Mouse (Mus musculus) thymus, adult 2 months (tissue): ENCODE data around the gene Papolb. TPM values are rescaled to one million over a fixed set of nuclear protein-coding genes. Genes with fewer than 3 reads are reported as not detected.
A peak's percentile ranks its signal among the peaks of the same experiment; 100 is the strongest.

ENCODE experiments used
- DNase-seq: peaks from one replicate; pipeline ENCODE4 v3.0.0; 2021
- H3K27ac ChIP-seq: fragments of 200-500 bp; 2 replicates; pipeline ENCODE4 v1.5.1; 2012; ENCODE audit warnings: low read length, control low read depth; ENCODE audit not compliant: control insufficient read depth, insufficient read depth
- H3K27me3 ChIP-seq: fragments of 200-500 bp; 2 replicates; pipeline ENCODE4 v1.6.1; 2012; ENCODE audit warnings: mild to moderate bottlenecking, low read length, moderate library complexity, mixed read lengths; ENCODE audit not compliant: control insufficient read depth, insufficient read depth
- H3K36me3 ChIP-seq: fragments of 200-500 bp; 2 replicates; pipeline ENCODE4 v1.6.1; 2012; ENCODE audit warnings: mild to moderate bottlenecking, low read length, moderate library complexity; ENCODE audit not compliant: control insufficient read depth, insufficient read depth
- H3K4me1 ChIP-seq: fragments of 200-500 bp; replicated peaks from 2 replicates; pipeline ENCODE4 v1.6.1; 2012; ENCODE audit warnings: low read length; ENCODE audit not compliant: control insufficient read depth, insufficient read depth
- H3K4me3 ChIP-seq: fragments of 200-500 bp; 2 replicates; pipeline ENCODE4 v1.5.1; 2012; ENCODE audit warnings: mild to moderate bottlenecking, low read length, control low read depth, moderate library complexity; ENCODE audit not compliant: control insufficient read depth, insufficient read depth
- CTCF ChIP-seq: fragments of 200-500 bp; IDR thresholded peaks from 2 replicates; pipeline ENCODE4 v1.5.1; 2012; ENCODE audit warnings: mild to moderate bottlenecking, control low read depth, low read length, moderate library complexity, borderline replicate concordance; ENCODE audit not compliant: control insufficient read depth, poor library complexity, insufficient read depth; ENCODE audit errors: extremely low read depth
- POLR2A ChIP-seq: fragments of 200-500 bp; IDR thresholded peaks from 2 replicates; pipeline ENCODE4 v1.6.1; 2012; ENCODE audit warnings: mild to moderate bottlenecking, low read length, control low read depth, moderate library complexity; ENCODE audit not compliant: control insufficient read depth, poor library complexity, insufficient read depth; ENCODE audit errors: extremely low read depth
- WGBS: fragments of 180-500 bp; shearing (Covaris S2); methylation state at CpG from one replicate; pipeline ENCODE4 v1.1.7; 2018; 5-methylcytosine and 5-hydroxymethylcytosine counted together
- polyA plus RNA-seq: library from polyadenylated mRNA; depleted of rRNA; stranded (reverse); fragments of >200 nt; gene quantifications from 2 replicates; pipeline ENCODE4 v1.2.3, GENCODE M21; 2012

Gene Papolb
- polyA plus RNA-seq, 1 experiment: 0.04 TPM

DNA sequence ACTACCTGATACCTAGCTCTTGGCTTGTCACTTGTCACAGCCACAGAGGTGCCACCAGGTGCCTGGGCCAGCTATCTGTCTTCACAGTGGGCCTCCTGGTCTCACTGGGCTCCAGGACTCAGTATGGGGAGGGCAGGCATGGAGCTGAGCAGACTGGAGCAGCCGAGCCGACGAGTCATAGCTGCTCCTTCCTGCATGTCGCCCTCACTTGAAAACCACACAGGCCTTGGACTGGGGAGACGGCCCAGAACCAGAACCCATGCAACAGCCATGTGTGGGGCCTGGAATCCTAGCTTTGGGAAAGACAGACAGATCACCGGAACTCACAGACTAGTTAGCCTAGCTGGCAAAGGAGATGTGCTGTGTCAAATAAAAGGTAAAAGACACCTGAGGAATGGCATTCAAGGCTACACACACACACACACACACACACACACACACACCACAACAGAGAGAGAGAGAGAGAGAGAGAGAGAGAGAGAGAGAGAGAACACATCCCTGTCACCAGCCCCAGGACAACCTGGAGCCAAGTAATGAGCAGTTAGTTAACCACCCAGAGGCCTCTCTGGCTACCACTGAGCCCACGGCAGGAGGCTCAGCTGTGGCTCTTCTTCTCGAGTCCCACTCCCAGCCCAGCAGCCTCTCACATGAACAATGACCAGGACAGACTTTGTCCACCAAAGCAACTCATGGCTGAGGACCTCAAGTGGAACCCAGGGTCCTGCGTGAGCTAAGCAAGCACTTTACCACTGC, 39.7 kb downstream of the Papolb start:
- Histone ChIP-seq H3K27me3 (no peaks in the 10 kb centered on the region), H3K36me3 (no peaks in the 10 kb centered on the region), H3K27ac (no peak overlapping the region), H3K4me1 (no peaks in the 10 kb centered on the region), H3K4me3 (no peak overlapping the region)
- no peak for DNase-seq
- WGBS: 63% methylated on average over 9 of the region's 9 CpGs
- TF ChIP-seq POLR2A (no peak), CTCF (no peak)

DNA sequence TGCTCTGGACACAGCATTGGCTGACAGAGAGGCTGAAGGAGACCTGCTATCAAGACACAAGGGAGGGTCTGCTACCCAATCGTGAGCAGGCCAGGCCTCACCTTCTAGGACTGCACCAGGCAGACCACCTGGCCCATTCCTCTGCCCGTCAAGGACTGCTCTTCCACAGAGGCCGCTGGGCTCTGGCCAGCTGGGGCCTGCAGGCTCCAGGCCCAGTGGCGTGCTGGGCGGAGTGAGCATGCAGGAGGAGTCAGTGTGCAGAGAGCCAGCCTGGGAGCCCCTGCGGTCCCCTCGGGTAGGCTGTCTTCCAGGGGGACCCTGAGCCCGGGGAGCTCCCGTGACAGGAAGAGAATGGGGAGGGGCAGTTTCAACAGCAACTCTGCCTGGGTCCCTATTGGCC, 43.2 kb downstream of the Papolb start:
- TF ChIP-seq CTCF: no peak
- TF ChIP-seq POLR2A: no peak
- Histone ChIP-seq H3K4me3 (no peak overlapping the region), H3K27me3 (no peaks in the 10 kb centered on the region), H3K4me1 (no peaks in the 10 kb centered on the region), H3K36me3 (no peaks in the 10 kb centered on the region), H3K27ac (no peak overlapping the region)
- 84% methylated on average over 9 of the region's 9 CpGs for WGBS
- DNase-seq: no peak

DNA sequence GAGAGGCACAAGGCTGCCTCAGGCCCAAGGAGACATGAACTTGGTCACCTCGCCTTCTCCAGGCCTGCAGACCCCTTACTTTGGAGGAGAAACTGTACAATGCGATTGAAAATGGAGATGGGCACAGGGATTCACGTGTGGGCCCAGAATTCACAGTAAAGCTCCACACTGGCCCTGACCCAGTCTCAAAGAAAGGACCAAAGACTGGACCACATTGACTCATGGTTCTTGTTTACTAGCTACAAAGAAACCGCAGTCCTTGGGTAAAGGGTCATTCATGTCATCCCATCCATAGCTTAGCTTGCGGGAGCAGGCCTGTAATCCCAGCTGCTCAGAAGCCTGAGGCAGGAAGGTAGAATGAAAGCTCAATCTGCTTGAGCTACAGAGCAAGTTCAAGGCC, 46.3 kb downstream of the Papolb start:
- no peak for DNase-seq
- Histone ChIP-seq H3K36me3 (no peaks in the 10 kb centered on the region), H3K4me1 (no peaks in the 10 kb centered on the region), H3K4me3 (no peak overlapping the region), H3K27ac (no peak overlapping the region), H3K27me3 (no peaks in the 10 kb centered on the region)
- no peak for TF ChIP-seq CTCF
- TF ChIP-seq POLR2A: no peak
- 95% methylated on average over 5 of the region's 5 CpGs for WGBS

DNA sequence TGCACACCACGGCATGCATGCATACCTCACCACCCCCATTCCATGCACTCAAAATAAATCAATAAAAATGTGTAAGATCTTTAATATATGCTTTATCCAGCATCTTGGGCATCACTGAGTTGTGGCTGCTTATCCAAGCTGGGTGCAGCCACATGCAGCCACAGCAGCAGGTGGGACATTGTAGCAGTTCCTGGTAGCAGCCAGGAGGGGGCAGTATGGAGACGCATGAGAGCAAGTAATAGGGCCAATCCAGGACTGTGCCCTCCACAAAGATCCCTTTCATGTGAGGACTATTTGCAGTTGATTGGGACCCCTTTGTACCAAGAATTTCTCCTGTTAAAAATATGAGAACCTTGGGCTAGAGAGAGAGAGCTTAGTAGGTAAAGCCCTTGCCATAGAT, 47.4 kb downstream of the Papolb start:
- peak; percentile 50 for DNase-seq
- peak; percentile 69; the same call in 1 of the 2 replicates for TF ChIP-seq CTCF
- no peak for TF ChIP-seq POLR2A
- no peak overlapping the region for H3K27ac ChIP-seq
- no peaks in the 10 kb centered on the region for H3K36me3 ChIP-seq
- H3K4me1 ChIP-seq: no peaks in the 10 kb centered on the region
- H3K27me3 ChIP-seq: no peaks in the 10 kb centered on the region
- H3K4me3 ChIP-seq: no peak overlapping the region
- 74% methylated on average over 2 of the region's 2 CpGs for WGBS

DNA sequence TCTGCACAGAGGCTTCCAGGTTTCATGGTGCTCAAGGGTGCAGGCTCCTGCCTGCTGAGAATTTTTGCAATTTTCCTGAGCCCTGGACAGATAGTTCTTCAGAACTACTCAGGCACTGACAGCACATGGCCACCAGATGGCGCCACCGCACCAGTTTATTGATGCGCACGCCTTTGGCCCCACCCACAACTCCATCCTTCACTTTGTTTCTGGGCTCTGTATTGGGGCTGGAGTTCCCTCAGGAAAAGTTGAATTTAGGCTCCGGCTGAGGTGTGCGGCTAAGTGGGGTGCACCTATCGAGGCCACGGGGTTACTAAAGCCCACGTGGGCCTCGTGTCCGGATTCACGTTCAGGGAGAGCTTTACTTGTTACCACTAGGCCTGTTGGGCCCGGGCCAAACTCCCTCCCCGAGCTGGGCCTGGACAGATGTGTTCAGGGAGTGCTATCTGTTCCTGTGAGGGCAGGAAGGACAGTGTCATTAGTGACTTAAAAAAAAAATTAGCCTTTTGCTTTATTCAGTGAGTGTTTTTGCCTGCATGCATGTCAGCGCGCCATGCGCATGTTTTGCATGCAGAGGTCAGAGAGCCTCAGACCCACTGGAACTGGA, 50.9 kb downstream of the Papolb start:
- no peak overlapping the region for H3K4me3 ChIP-seq
- no peaks in the 10 kb centered on the region for H3K27me3 ChIP-seq
- 45% methylated on average over 17 of the region's 17 CpGs for WGBS

DNA sequence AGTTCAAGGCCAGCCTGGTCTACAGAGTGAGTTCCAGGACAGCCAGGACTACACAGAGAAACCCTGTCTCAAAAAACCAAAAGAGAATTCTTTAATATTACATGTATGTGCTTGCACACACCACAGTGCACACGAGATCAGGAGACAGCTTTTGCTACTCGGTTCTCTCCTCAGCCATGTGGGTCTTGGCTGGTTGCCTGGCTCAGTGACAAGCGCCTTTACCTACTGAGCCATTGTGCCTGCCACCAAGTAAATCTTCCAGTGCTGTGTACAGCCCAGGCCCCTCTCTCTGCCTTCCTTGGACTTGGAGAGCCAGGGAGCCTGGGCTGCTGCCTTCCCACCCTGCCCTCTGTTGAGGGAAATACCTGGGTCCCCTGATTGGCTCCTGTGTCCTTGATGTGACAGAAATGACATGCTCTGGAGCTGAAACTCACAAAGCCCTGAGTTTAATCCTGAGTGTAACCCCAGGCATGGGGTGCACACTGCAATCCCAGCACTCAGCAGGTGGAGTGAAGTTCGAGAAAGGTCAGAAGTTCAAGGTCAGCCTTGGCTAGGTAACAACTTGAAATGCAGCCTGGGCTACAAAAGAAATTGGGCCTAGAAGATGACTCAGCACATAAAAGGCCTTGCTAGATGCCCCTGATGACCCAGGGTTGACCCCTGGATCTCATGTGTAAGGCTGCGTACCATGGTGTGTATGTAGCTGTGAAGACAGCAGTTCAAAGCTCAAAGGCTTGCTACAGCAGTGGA, 51.8 kb downstream of the Papolb start:
- H3K36me3 ChIP-seq: no peaks in the 10 kb centered on the region
- no peak for DNase-seq
- no peaks in the 10 kb centered on the region for H3K4me1 ChIP-seq
- 91% methylated on average over 5 of the region's 5 CpGs for WGBS
- TF ChIP-seq POLR2A (no peak), CTCF (no peak)
- no peak overlapping the region for H3K27ac ChIP-seq
- H3K4me3 ChIP-seq: no peak overlapping the region
- no peaks in the 10 kb centered on the region for H3K27me3 ChIP-seq

More for the DNA sequence above, 50.9 kb downstream of the Papolb start:
- Histone ChIP-seq H3K27ac (no peak overlapping the region), H3K4me1 (no peaks in the 10 kb centered on the region), H3K36me3 (no peaks in the 10 kb centered on the region)
- TF ChIP-seq CTCF (peak; percentile 94), POLR2A (no peak)
- peak; percentile 65 for DNase-seq
